Mouse (Mus musculus): ENCODE data around the gene 1520401A03Rik. TPM values are rescaled to one million over a fixed set of nuclear protein-coding genes. Genes with fewer than 3 reads are reported as not detected.

The 1520401A03Rik gene
- polyA plus RNA-seq, 1 experiment = 0.40 TPM

DNA sequence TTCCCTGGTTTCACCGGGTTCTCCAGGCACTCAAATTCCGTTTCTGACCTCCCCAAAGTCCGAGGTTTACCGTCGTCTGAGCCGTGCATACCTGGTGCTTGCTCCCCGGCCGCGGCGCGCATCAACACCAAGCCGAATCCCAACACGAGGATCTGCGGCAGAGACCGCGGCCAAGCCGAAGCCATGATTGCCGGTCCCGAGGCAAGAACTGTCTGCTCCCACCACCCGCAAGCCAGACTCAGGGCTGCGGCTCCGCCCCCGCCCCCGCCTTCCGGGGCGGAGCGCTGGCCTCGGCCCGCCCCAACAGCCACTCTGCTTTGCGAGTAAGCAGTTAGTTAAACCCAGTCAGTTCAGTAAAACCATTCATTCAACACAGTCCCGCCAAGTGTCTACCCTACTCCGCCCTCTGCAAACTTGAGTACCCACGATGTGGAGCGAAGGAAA is 45.3 kb downstream of the 1520401A03Rik start, which contains the start of gene Tnfrsf12a:
Gene Tnfrsf12a (minus strand): TSS at position 233 of the 444 bp plus-strand sequence.
- H3ac ChIP-seq (ENCODE audit: control insufficient read depth, insufficient read length) = peak within 1 kb of the TSS; percentile 72

DNA sequence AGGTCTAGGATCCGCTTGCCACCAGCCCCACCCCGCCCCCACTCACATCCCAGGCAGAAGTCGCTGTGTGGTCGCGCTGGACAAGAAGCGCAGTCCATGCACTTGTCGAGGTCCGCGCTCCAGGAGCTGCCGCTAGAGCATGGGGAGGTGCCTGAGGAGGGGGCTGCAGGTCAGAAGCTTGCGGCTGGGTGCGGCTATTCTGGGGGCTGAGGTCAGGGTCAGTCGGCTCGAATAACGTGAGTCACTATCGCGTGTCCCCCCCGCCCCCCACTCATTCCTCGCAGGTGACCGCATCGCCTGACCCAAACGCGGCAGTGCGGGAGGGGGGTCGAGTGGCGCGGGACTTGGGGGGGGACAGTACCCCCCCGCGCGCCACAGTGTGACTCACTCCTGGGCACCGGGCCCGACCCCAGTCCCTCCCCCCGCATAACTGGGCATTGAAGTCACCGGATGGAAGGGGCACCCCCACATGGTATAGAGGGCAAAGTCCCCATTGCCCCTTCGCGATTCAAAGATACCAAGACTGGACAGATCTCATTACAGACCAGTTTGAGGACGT is 46.0 kb downstream of the 1520401A03Rik start:
- Histone ChIP-seq H3K4me3 (peak overlapping the region; percentile 99), H3K36me3 (ENCODE audit: control insufficient read depth, insufficient read depth) (peaks cover 5% of the 10 kb centered on the region), H3K4me2 (ENCODE audit: low read depth) (peak overlapping the region; percentile 99), H3K27me3 (ENCODE audit: control insufficient read depth, insufficient read depth, insufficient read length) (no peaks in the 10 kb centered on the region), H3K79me2 (ENCODE audit: control insufficient read depth, insufficient read depth) (peaks cover 34% of the 10 kb centered on the region), H3ac (ENCODE audit: control insufficient read depth, insufficient read length) (peak overlapping the region; percentile 72)
- TF ChIP-seq MYOG (IDR thresholded peaks at IDR 0.05; ENCODE audit: control insufficient read depth in 1 of 3, insufficient read depth in 1 of 3, insufficient read length in 2 of 3, low read depth in 2 of 3) (peak in 2 of 3 experiments; percentile 2 to 34), E2F4 (IDR thresholded peaks at IDR 0.05; ENCODE audit: insufficient read depth) (no peak), CEBPB (IDR thresholded peaks at IDR 0.05; ENCODE audit: insufficient read depth, poor library complexity, severe bottlenecking) (no peak), TCF12 (IDR thresholded peaks at IDR 0.05; ENCODE audit: insufficient read depth, poor library complexity, severe bottlenecking) (no peak), MYOD1 (IDR thresholded peaks at IDR 0.05; ENCODE audit: control insufficient read depth in 1 of 3, insufficient read length in 2 of 3, low read depth in 2 of 3) (peak in 1 of 3 experiments; percentile 63), USF1 (IDR thresholded peaks at IDR 0.05; ENCODE audit: low read depth) (no peak), REST (IDR thresholded peaks at IDR 0.05; ENCODE audit: insufficient read depth, insufficient read length) (no peak), POLR2AphosphoS2 (IDR thresholded peaks at IDR 0.05; ENCODE audit: insufficient read length, low read depth) (peak; percentile 71), POLR2A (IDR thresholded peaks at IDR 0.05; ENCODE audit: insufficient read length, low read depth) (peak; percentile 51), TCF3 (IDR thresholded peaks at IDR 0.05; ENCODE audit: insufficient read length, low read depth) (peak; percentile 43), MAX (IDR thresholded peaks at IDR 0.05; ENCODE audit: low read depth) (no peak), SRF (IDR thresholded peaks at IDR 0.05; ENCODE audit: control insufficient read depth, insufficient read length, low read depth) (no peak)

More for the DNA sequence above, 45.3 kb downstream of the 1520401A03Rik start, which contains the start of gene Tnfrsf12a:
- H3K79me2 ChIP-seq (ENCODE audit: control insufficient read depth, insufficient read depth) = peaks cover 28% of the 10 kb centered on the region
- peaks cover 3% of the 10 kb centered on the region for H3K36me3 ChIP-seq (ENCODE audit: control insufficient read depth, insufficient read depth)
- H3K4me3 ChIP-seq = peak within 1 kb of the TSS; percentile 99
- no peak for TF ChIP-seq CEBPB (IDR thresholded peaks at IDR 0.05; ENCODE audit: insufficient read depth, poor library complexity, severe bottlenecking)
- TF ChIP-seq POLR2A (IDR thresholded peaks at IDR 0.05; ENCODE audit: insufficient read length, low read depth) = peak; percentile 99
- no peak for TF ChIP-seq TCF12 (IDR thresholded peaks at IDR 0.05; ENCODE audit: insufficient read depth, poor library complexity, severe bottlenecking)
- TF ChIP-seq SRF (IDR thresholded peaks at IDR 0.05; ENCODE audit: control insufficient read depth, insufficient read length, low read depth) = no peak
- peak; percentile 49 for TF ChIP-seq REST (IDR thresholded peaks at IDR 0.05; ENCODE audit: insufficient read depth, insufficient read length)
- peak in 1 of 3 experiments; percentile 3 for TF ChIP-seq MYOG (IDR thresholded peaks at IDR 0.05; ENCODE audit: control insufficient read depth in 1 of 3, insufficient read depth in 1 of 3, insufficient read length in 2 of 3, low read depth in 2 of 3)
- no peak for TF ChIP-seq E2F4 (IDR thresholded peaks at IDR 0.05; ENCODE audit: insufficient read depth)
- peak in 1 of 3 experiments; percentile 34 for TF ChIP-seq MYOD1 (IDR thresholded peaks at IDR 0.05; ENCODE audit: control insufficient read depth in 1 of 3, insufficient read length in 2 of 3, low read depth in 2 of 3)
- peak; percentile 3 for TF ChIP-seq MAX (IDR thresholded peaks at IDR 0.05; ENCODE audit: low read depth)
- TF ChIP-seq TCF3 (IDR thresholded peaks at IDR 0.05; ENCODE audit: insufficient read length, low read depth) = no peak
- no peak for TF ChIP-seq USF1 (IDR thresholded peaks at IDR 0.05; ENCODE audit: low read depth)
- TF ChIP-seq POLR2AphosphoS2 (IDR thresholded peaks at IDR 0.05; ENCODE audit: insufficient read length, low read depth) = peak; percentile 100
- H3K27me3 ChIP-seq (ENCODE audit: control insufficient read depth, insufficient read depth, insufficient read length) = no peaks in the 10 kb centered on the region
- peak within 1 kb of the TSS; percentile 99 for H3K4me2 ChIP-seq (ENCODE audit: low read depth)

DNA sequence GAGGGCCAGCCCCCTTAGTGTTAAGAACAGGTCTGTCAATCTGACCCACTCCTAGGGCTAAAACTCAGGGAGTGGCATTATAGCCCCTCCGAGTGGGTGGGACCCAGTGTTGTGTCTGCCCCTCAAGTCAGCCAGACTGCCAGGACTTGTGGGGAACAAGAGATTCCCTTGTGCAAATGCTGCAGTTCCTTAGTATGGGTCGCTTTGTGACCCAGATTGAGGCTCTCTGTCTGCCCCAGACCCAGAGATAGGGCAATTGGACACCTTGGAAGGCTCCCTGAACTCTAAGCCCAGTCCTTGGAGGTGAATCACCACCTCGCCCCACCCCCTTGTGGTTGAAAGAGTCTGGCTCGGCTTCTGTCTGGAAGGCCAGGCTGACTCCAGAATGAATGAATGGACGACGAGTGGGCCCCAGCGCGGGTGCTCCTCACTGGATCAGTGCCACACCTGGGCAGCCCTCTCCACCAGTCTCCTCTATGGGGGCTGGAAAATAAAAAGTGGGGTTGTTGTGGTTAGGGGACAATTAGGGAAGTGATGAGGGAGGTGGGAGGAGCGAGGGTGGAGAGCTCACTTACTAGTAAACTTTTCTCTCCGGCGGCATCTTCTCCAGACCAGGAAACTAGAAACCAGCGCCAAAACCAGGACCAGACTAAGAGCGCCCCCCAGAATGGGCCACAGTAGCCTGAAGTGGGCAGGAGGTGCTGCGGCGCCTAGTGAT is 46.9 kb downstream of the 1520401A03Rik start:
- peaks cover 34% of the 10 kb centered on the region for H3K79me2 ChIP-seq (ENCODE audit: control insufficient read depth, insufficient read depth)
- peak overlapping the region; percentile 72 for H3ac ChIP-seq (ENCODE audit: control insufficient read depth, insufficient read length)
- H3K27me3 ChIP-seq (ENCODE audit: control insufficient read depth, insufficient read depth, insufficient read length) = no peaks in the 10 kb centered on the region
- peaks cover 5% of the 10 kb centered on the region for H3K36me3 ChIP-seq (ENCODE audit: control insufficient read depth, insufficient read depth)
- H3K4me2 ChIP-seq (ENCODE audit: low read depth) = peak overlapping the region; percentile 99
- TF ChIP-seq REST (IDR thresholded peaks at IDR 0.05; ENCODE audit: insufficient read depth, insufficient read length) = no peak
- TF ChIP-seq POLR2AphosphoS2 (IDR thresholded peaks at IDR 0.05; ENCODE audit: insufficient read length, low read depth) = peak; percentile 89
- peak in 1 of 3 experiments; percentile 11 for TF ChIP-seq MYOG (IDR thresholded peaks at IDR 0.05; ENCODE audit: control insufficient read depth in 1 of 3, insufficient read depth in 1 of 3, insufficient read length in 2 of 3, low read depth in 2 of 3)
- H3K4me3 ChIP-seq = peak overlapping the region; percentile 99

DNA sequence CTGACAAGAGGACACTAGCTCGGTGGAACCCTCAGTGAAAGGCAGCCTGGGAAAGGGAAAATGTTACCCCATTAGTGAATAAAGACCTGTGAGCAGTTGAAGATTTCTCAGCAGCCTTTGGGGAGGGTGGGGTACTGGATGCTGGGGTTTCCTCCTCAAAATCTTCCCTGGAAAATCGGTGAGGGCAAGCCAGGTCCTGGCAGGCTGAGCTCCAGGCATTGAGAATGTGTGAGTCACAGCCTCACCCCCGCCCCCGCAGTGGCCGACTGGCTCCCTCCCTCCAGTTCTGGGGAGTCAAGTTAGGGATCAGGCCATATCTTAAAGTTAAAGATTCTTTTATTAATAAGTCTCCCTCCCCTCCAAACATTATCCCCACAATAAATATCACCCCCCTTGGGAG is 47.5 kb downstream of the 1520401A03Rik start:
- peaks cover 6% of the 10 kb centered on the region for H3K36me3 ChIP-seq (ENCODE audit: control insufficient read depth, insufficient read depth)
- peak overlapping the region; percentile 99 for H3K4me2 ChIP-seq (ENCODE audit: low read depth)
- H3ac ChIP-seq (ENCODE audit: control insufficient read depth, insufficient read length) = peak overlapping the region; percentile 6
- peak; percentile 40 for TF ChIP-seq POLR2A (IDR thresholded peaks at IDR 0.05; ENCODE audit: insufficient read length, low read depth)
- no peak for TF ChIP-seq REST (IDR thresholded peaks at IDR 0.05; ENCODE audit: insufficient read depth, insufficient read length)
- no peak for TF ChIP-seq E2F4 (IDR thresholded peaks at IDR 0.05; ENCODE audit: insufficient read depth)
- peak; percentile 84 for TF ChIP-seq POLR2AphosphoS2 (IDR thresholded peaks at IDR 0.05; ENCODE audit: insufficient read length, low read depth)
- TF ChIP-seq TCF12 (IDR thresholded peaks at IDR 0.05; ENCODE audit: insufficient read depth, poor library complexity, severe bottlenecking) = no peak
- TF ChIP-seq MYOG (IDR thresholded peaks at IDR 0.05; ENCODE audit: control insufficient read depth in 1 of 3, insufficient read depth in 1 of 3, insufficient read length in 2 of 3, low read depth in 2 of 3) = peak in 1 of 3 experiments; percentile 12
- peaks cover 34% of the 10 kb centered on the region for H3K79me2 ChIP-seq (ENCODE audit: control insufficient read depth, insufficient read depth)
- H3K27me3 ChIP-seq (ENCODE audit: control insufficient read depth, insufficient read depth, insufficient read length) = no peaks in the 10 kb centered on the region
- H3K4me3 ChIP-seq = peak overlapping the region; percentile 99
